Mouse (Mus musculus) liver, embryonic 11.5 days (tissue): Measurements from ENCODE around the gene Gm525. TPM values are rescaled to one million over a fixed set of nuclear protein-coding genes. Genes with fewer than 3 reads are reported as not detected.
A peak's percentile ranks its signal among the peaks of the same experiment; 100 is the strongest.

Source experiments
- ATAC-seq: fragments of 200-750 bp; cut with Nextera tagmentation; replicated peaks from 2 replicates; pipeline ENCODE4 v1.8.0; 2017; ENCODE audit warnings: moderate number of reproducible peaks, mild to moderate bottlenecking, moderate TSS enrichment, moderate library complexity; ENCODE audit not compliant: low FRiP score
- DNase-seq: peaks from one replicate; pipeline ENCODE4 v3.0.0-alpha.2; 2017; ENCODE audit warnings: low spot score
- H3K27ac ChIP-seq: fragments of 300-500 bp; sonication (generic); 2 replicates; pipeline ENCODE4 v1.5.1; 2014; ENCODE audit warnings: mild to moderate bottlenecking, low read depth, low read length, control low read depth
- H3K27me3 ChIP-seq: fragments of 300-500 bp; sonication (generic); replicated peaks from 2 replicates; pipeline ENCODE4 v1.6.1; 2014; ENCODE audit warnings: low read length, mixed read lengths; ENCODE audit not compliant: control insufficient read depth, insufficient read depth
- H3K36me3 ChIP-seq: fragments of 300-500 bp; sonication (generic); 2 replicates; pipeline ENCODE4 v1.6.1; 2014; ENCODE audit warnings: mild to moderate bottlenecking, low read length, moderate library complexity, mixed read lengths; ENCODE audit not compliant: control insufficient read depth, insufficient read depth
- H3K4me1 ChIP-seq: fragments of 300-500 bp; sonication (generic); replicated peaks from 2 replicates; pipeline ENCODE4 v1.6.1; 2014; ENCODE audit warnings: low read length, mixed read lengths; ENCODE audit not compliant: control insufficient read depth, insufficient read depth
- H3K4me2 ChIP-seq: fragments of 300-500 bp; sonication (generic); 2 replicates; pipeline ENCODE4 v1.6.1; 2014; ENCODE audit warnings: mild to moderate bottlenecking, control low read depth, moderate library complexity
- H3K4me3 ChIP-seq: fragments of 300-500 bp; sonication (generic); 2 replicates; pipeline ENCODE4 v1.5.1; 2014; ENCODE audit warnings: low read depth, low read length, control low read depth
- H3K9ac ChIP-seq: fragments of 300-500 bp; sonication (generic); 2 replicates; pipeline ENCODE4 v1.6.1; 2014; ENCODE audit warnings: low read depth, low read length, control low read depth
- H3K9me3 ChIP-seq: fragments of 300-500 bp; sonication (generic); 2 replicates; pipeline ENCODE4 v1.6.1; 2016; ENCODE audit warnings: low read length, inconsistent platforms, mixed read lengths; ENCODE audit not compliant: control insufficient read depth
- WGBS: fragments of 180-500 bp; shearing (Covaris S2); extraction: QIAGEN DNeasy Blood & Tissue Kit; methylation state at CpG from one replicate; pipeline ENCODE4 v1.1.7; 2014; 5-methylcytosine and 5-hydroxymethylcytosine counted together
- polyA plus RNA-seq: library from polyadenylated mRNA; unstranded; fragments of >200 nt; fragmentation: Nextera tagmentation; extraction: Ambion mirVana; gene quantifications from 2 replicates; pipeline ENCODE4 v1.2.1, GENCODE M21; 2014

Gene Gm525
- polyA plus RNA-seq: not detected in 2 replicates

DNA sequence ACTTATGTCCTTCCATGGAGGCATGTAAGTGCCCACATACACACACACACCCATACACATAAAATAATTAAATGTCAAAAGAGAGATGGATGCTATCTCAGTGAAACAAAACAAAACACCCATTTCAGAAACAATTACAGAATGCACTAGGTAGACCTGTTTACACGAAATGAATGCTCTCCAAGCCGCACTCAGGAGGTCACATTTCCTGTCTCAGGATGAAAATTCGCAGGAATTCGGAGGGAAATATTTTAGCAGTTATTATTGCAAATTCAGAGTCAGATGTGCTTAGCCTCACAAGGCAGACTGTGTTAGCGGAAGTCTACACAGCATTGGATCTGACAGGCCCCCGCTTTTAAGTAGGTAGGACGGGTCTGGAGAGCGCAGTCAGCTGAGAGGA is at the start of gene Gm525:
TSS of gene Gm525 (plus strand) at position 301 of the 400 bp plus-strand sequence.
- ATAC-seq: no peak

GRCm38 (mm10) chr11:89024181-89024881 is 49.3 kb upstream of the Gm525 start:
- Histone ChIP-seq H3K4me2 (peak overlapping the region; percentile 28; the same call in 1 of the 2 replicates), H3K27ac (peak overlapping the region; percentile 76), H3K4me3 (no peak overlapping the region), H3K4me1 (peaks cover 44% of the 10 kb centered on the region), H3K36me3 (no peaks in the 10 kb centered on the region), H3K27me3 (no peaks in the 10 kb centered on the region), H3K9me3 (no peaks in the 10 kb centered on the region), H3K9ac (no peak overlapping the region)
- 63% methylated on average over 11 of the region's 11 CpGs for WGBS
- ATAC-seq: peak; percentile 26
- DNase-seq: no peak

More for the DNA sequence above, at the start of gene Gm525:
- H3K9me3 ChIP-seq: no peaks in the 10 kb centered on the region
- no peak within 1 kb of the TSS for H3K4me3 ChIP-seq
- H3K9ac ChIP-seq: no peak within 1 kb of the TSS
- DNase-seq: no peak
- 78% methylated on average over 8 of the region's 8 CpGs for WGBS
- no peaks in the 10 kb centered on the region for H3K27me3 ChIP-seq
- no peaks in the 10 kb centered on the region for H3K4me1 ChIP-seq
- no peak within 1 kb of the TSS for H3K4me2 ChIP-seq
- no peaks in the 10 kb centered on the region for H3K36me3 ChIP-seq
- H3K27ac ChIP-seq: no peak within 1 kb of the TSS

DNA sequence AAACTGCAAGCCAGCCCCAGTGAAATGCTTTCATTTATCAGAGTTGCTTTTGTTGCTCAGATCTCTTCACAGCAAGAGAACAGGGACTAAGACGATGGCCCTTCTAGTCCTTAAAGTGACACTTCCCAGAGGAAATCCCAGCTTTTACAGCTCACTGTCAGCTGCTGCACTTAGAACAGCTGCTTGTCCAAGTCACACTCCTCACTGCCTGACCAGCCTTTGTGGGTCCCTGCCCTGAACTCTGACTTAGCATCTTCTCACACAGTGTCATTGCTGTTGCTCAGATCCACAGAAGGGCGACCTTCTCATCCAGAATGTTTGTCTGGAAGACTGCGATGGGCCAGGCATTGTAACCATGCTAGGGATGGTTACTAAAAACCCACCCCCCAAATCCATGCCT is 48.0 kb upstream of the Gm525 start:
- no peaks in the 10 kb centered on the region for H3K27me3 ChIP-seq
- H3K36me3 ChIP-seq: no peaks in the 10 kb centered on the region
- H3K4me3 ChIP-seq: no peak overlapping the region
- no peak for DNase-seq
- H3K4me1 ChIP-seq: peaks cover 40% of the 10 kb centered on the region
- ATAC-seq: no peak
- H3K9ac ChIP-seq: no peak overlapping the region
- no peaks in the 10 kb centered on the region for H3K9me3 ChIP-seq
- H3K4me2 ChIP-seq: no peak overlapping the region
- 83% methylated on average over 3 of the region's 3 CpGs for WGBS
- no peak overlapping the region for H3K27ac ChIP-seq

DNA sequence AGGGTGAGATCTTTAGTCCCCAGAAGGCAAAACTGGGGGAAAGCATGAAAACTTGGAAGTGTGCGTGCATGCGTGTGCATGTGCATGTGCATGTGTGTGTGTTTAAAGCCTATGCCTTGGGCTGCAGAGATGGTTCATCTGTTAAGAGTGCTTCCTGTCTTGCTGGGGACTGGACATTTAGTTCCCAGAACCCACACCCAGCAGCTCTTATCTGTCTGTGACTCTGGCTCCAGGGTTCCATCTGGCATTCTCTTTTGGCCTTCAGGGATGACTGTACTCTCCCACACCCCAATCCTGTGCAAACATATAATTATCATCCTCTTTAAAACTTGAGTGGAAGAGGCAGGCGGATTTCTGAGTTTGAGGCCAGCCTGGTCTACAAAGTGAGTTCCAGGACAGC is 47.5 kb upstream of the Gm525 start:
- Histone ChIP-seq H3K9ac (no peak overlapping the region), H3K27me3 (no peaks in the 10 kb centered on the region), H3K36me3 (no peaks in the 10 kb centered on the region), H3K4me1 (peaks cover 35% of the 10 kb centered on the region), H3K27ac (no peak overlapping the region), H3K4me3 (no peak overlapping the region), H3K9me3 (no peaks in the 10 kb centered on the region), H3K4me2 (no peak overlapping the region)
- ATAC-seq: no peak
- WGBS: 91% methylated on average over 3 of the region's 3 CpGs
- DNase-seq: no peak

- H3K36me3 ChIP-seq: no peaks in the 10 kb centered on the region
- H3K4me3 ChIP-seq: no peak overlapping the region
- ATAC-seq (no peak; the same call in 1 of the 2 replicates), DNase-seq (no peak)
- H3K9ac ChIP-seq: no peak overlapping the region
- H3K27ac ChIP-seq: 0 out of 2 replicates have a peak overlapping the region, but pooled peaks have one; percentile 8
- no peaks in the 10 kb centered on the region for H3K27me3 ChIP-seq
- H3K4me2 ChIP-seq: peak overlapping the region; percentile 35
- H3K4me1 ChIP-seq: peaks cover 21% of the 10 kb centered on the region
- no peaks in the 10 kb centered on the region for H3K9me3 ChIP-seq
- WGBS: 53% methylated on average over 10 of the region's 10 CpGs
These were observed 45.7 kb upstream of the Gm525 start for GRCm38 (mm10) chr11:89027955-89028361.

GRCm38 (mm10) chr11:89028871-89029405 is 44.7 kb upstream of the Gm525 start:
- Histone ChIP-seq H3K27me3 (no peaks in the 10 kb centered on the region), H3K9ac (no peak overlapping the region), H3K4me2 (0 out of 2 replicates have a peak overlapping the region, but pooled peaks have one; percentile 0), H3K36me3 (no peaks in the 10 kb centered on the region), H3K27ac (peak overlapping the region; percentile 58), H3K4me3 (no peak overlapping the region), H3K9me3 (no peaks in the 10 kb centered on the region), H3K4me1 (peaks cover 21% of the 10 kb centered on the region)
- 16% methylated on average over 10 of the region's 10 CpGs for WGBS
- DNase-seq: peak; percentile 48
- ATAC-seq: peak; percentile 83

- no peak overlapping the region for H3K9ac ChIP-seq
- ATAC-seq: no peak
- H3K36me3 ChIP-seq: no peaks in the 10 kb centered on the region
- no peak overlapping the region for H3K27ac ChIP-seq
- H3K27me3 ChIP-seq: no peaks in the 10 kb centered on the region
- DNase-seq: no peak
- H3K4me2 ChIP-seq: no peak overlapping the region
- H3K4me1 ChIP-seq: peaks cover 18% of the 10 kb centered on the region
- H3K9me3 ChIP-seq: no peaks in the 10 kb centered on the region
- 91% methylated on average over 6 of the region's 6 CpGs for WGBS
- no peak overlapping the region for H3K4me3 ChIP-seq
These were observed 43.1 kb upstream of the Gm525 start for GRCm38 (mm10) chr11:89030552-89030951.

GRCm38 (mm10) chr11:89031189-89031588 is 42.5 kb upstream of the Gm525 start:
- no peak for ATAC-seq
- H3K27me3 ChIP-seq: no peaks in the 10 kb centered on the region
- 77% methylated on average over 1 of the region's 1 CpGs for WGBS

GRCm38 (mm10) chr11:89034592-89034991 is 39.0 kb upstream of the Gm525 start:
- Histone ChIP-seq H3K9me3 (no peaks in the 10 kb centered on the region), H3K36me3 (0 out of 2 replicates have a peak, but pooled peaks cover 3% of the 10 kb centered on the region), H3K9ac (no peak overlapping the region), H3K4me2 (no peak overlapping the region), H3K27me3 (no peaks in the 10 kb centered on the region), H3K4me1 (no peaks in the 10 kb centered on the region), H3K27ac (no peak overlapping the region), H3K4me3 (no peak overlapping the region)
- ATAC-seq: no peak
- no peak for DNase-seq

More at GRCm38 (mm10) chr11:89031189-89031588, 42.5 kb upstream of the Gm525 start:
- H3K4me2 ChIP-seq: no peak overlapping the region
- H3K9me3 ChIP-seq: no peaks in the 10 kb centered on the region
- H3K9ac ChIP-seq: no peak overlapping the region
- no peaks in the 10 kb centered on the region for H3K36me3 ChIP-seq
- no peak overlapping the region for H3K4me3 ChIP-seq
- no peak for DNase-seq
- H3K4me1 ChIP-seq: peaks cover 18% of the 10 kb centered on the region
- no peak overlapping the region for H3K27ac ChIP-seq
